Mouse (Mus musculus) embryo, embryonic 11.5 days (tissue): ENCODE measurements around the gene Cant1.
"Not testable (repeated sequence)": the region's sequence is repeated elsewhere in the genome, so short reads cannot be mapped to it uniquely, and the experiment has no call there.

ENCODE experiments used
- DNase-seq: peaks from one replicate; pipeline ENCODE4 v3.0.0-alpha.2; 2012; ENCODE audit warnings: low read depth, low spot score

The Cant1 gene

GRCm38 (mm10) chr11:118408051-118408740 lies 10.7 kb downstream of the Cant1 start:
- no peak for DNase-seq

- no peak for DNase-seq
These were observed 11.5 kb downstream of the Cant1 start for GRCm38 (mm10) chr11:118407318-118407910.

- no peak for DNase-seq
These were observed 12.4 kb downstream of the Cant1 start for GRCm38 (mm10) chr11:118406521-118406920.

GRCm38 (mm10) chr11:118405311-118405710 lies 13.6 kb downstream of the Cant1 start:
- DNase-seq: no peak

DNA sequence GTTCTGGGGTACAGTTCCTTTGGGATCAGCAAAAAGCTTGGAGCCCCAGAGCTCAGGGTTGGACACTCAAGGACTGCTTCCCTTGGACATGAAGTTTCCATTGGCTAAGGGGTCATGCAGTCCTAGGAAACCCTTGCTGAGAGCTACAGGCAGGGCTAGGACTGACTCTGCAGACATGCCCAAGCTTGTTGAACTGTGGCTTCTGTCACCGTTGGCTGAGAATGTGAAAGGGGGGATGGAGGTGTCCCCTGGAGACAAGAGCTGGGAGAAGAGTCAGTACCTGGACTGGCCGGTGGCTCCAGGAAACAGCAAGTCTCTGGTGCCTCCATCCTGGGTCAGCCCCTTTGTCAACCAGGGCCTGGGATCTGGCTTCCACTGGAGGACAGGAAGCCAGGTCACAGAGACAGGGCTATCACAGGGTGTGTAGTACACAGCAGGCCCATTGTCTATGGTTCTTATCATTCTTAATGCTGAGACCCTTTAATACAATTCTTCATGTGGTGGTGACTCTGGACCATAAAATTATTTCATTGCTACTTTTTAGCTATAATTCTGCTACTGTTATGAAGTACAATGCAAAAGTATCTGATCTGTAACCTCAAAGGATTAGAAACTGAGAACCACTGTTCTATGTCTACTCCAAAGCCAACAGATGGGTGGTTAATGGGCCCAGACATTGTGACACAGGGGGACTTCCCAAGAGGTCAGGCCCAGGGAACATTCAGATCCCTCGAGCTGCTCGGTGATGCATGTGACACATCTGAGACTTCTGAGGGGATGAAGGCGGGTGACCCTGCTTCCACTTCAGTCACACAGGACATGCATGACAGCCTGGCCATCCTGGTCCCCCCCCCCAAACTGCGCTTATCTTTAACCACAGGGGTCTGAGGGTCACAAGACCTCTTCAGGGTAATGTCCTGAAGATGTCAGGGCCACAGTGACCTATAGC lies 14.7 kb downstream of the Cant1 start:
- no peak for DNase-seq

DNA sequence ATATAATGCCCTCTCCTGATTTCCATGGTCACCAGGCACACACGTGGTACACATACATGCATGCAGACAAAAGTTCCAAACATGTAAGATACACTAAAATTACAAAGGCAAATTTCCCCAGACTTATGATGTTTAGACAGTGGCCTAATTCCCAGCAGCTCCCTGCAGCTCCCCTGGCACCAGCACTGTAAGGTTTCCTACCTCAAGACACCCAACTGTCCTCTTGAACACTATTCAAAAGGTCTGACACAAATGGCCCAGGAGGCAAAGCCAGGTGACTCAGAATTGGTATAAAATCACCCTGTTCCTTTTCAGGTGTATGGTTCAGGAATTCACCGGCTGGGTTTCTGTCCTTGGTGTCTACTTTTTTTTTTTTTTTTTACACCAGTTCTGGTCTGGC lies 15.7 kb downstream of the Cant1 start:
- no peak for DNase-seq

- DNase-seq: no peak
These were observed 17.1 kb downstream of the Cant1 start, which contains the start of gene Lgals3bp for GRCm38 (mm10) chr11:118401760-118402280. Gene Lgals3bp, minus strand, starts transcription at chr11:118402092.

GRCm38 (mm10) chr11:118401195-118401594 lies 17.7 kb downstream of the Cant1 start:
- no peak for DNase-seq

DNA sequence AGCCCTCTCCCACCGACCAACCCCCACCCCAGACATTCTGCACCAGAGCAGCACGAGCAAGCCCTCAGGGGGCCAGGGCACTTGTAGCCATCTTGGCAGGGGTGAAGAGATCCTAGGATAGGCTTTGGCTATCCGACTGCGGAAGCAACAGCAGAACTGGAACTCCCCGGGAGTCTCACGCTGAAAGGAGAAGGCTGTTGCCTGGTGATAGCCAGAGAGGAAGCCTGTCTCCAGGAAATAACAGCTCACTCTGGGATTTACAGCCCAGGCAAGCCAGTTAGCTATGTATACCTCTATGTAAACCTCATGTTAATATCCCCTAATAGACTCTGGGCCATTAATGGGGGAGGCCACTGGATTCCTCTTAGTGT lies 18.3 kb downstream of the Cant1 start:
- DNase-seq: no peak

DNA sequence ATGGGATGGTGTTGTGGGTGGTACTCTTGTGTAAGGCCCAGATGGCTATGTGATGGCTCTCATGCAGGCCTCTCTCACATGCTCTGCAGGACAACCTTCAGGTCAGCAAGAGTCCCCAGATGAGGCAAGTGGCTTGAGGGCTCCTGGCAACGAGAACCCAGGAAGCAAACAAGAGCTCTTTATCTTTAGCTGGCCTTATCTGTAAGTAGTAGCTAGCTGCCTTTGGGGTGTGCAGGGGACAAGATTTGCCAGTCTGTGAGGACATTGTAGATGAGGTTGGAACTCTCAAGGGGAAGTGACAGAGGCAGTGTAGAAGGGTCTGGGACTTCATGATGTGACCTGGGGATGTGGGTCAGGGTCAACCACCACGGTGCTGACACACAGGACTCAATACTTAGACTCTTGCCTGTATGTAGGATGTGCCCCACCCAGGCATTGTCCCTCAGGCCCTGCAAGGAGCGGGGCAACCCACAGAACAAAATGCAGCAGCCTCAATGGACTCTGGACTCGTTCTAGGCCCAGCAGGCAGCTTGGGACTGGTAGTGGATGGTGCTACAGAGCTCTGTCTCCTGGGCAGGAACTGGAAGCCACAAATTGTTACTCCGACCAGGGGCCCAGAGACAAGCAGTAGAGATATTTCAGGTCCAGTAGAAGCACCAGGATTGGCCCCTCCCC lies 18.9 kb downstream of the Cant1 start:
- no peak for DNase-seq

DNA sequence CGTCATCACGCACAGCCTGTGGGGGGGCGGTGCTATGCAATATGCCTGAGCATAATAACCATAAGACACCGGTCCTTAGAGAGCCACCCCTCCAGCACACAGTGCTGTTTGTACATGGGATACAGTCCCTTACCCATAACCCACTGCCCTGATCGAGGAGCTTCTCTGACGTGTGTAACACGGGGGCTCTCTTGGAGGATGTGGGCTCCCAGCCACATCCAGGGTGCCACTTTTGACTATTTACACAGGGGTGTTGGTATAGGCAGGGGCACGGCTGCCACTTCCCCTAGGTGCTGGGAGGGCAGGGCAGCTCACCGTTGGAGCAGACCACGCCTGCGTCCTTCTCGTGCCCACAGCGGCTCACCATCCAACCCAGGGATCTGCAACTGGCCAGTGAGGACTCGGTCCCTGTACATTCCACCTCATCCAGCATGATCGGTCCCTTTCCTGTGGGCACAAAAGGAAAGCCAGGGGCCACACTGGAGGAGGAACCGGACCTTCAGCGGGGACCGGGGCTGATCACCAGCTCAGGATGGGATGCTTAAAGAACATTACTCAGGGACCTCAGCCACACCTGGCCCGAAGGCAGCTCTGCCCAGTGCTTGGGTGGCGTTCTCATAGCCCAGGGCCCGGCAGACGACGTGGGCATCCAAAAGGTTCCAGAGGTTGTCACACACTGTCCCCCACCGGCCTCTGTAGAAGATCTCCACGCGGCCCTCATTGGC lies 20.9 kb downstream of the Cant1 start:
- DNase-seq: no peak

GRCm38 (mm10) chr11:118394538-118394937 lies 24.3 kb downstream of the Cant1 start:
- no peak for DNase-seq

GRCm38 (mm10) chr11:118393991-118394390 lies 24.9 kb downstream of the Cant1 start:
- DNase-seq: no peak

DNA sequence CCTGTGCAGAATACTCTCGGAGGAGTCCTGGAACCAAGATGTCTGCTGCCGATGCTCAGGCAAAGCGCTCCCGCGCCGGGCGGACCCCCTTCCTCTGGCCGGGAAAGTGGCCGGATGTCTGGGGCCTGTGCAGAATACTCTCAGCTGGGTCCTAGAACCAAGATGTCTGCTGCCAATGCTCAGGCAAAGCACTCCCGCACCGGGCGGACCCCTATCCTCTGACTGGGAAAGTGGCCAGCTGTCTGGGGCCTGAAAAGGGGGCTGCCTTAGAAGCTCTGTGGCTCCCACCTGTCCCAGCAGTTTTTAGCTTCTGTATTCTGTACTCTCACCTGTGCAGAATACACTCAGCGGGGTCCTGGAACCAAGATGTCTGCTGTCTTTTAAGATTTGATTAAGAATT lies 31.1 kb downstream of the Cant1 start:
- DNase-seq: not testable (repeated sequence)

GRCm38 (mm10) chr11:118379251-118380009 lies 39.5 kb downstream of the Cant1 start:
- peak; percentile 67 for DNase-seq

GRCm38 (mm10) chr11:118378656-118379055 lies 40.2 kb downstream of the Cant1 start:
- no peak for DNase-seq

DNA sequence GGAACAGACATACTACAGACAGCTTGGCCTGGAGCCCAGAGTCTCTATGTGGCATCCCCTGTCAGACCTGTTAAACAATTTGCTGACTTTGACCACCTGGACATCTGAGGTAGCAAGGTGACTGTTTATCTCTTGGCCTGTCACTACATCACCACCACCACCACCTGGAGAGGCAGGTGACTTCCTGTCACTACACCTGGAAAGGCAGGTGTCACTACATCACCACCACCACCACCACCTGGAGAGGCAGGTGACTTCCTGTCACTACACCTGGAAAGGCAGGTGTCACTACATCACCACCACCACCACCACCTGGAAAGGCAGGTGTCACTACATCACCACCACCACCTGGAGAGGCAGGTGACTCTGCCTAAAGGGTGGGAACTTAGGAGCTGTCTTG lies 42.6 kb downstream of the Cant1 start:
- not testable (repeated sequence) for DNase-seq

DNA sequence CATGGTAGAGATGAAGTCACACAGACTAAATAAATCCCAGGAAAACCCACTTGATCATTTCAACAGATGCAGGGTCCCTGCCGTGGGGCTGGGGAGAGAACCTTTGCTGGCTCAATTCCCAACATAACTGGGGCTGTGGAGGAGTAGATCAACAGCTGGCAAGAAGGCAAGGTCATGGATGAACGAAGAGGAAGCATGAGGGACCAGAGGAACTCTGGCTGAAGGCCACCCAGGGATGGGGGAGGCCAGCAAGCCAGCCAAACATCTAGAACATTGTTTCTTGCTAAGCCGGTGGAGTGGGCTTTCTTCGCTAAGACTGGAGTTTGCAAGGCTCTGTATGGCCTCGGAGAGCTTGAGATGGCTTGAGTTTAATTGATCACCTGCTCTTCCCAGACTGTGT lies 43.0 kb downstream of the Cant1 start:
- no peak for DNase-seq

DNA sequence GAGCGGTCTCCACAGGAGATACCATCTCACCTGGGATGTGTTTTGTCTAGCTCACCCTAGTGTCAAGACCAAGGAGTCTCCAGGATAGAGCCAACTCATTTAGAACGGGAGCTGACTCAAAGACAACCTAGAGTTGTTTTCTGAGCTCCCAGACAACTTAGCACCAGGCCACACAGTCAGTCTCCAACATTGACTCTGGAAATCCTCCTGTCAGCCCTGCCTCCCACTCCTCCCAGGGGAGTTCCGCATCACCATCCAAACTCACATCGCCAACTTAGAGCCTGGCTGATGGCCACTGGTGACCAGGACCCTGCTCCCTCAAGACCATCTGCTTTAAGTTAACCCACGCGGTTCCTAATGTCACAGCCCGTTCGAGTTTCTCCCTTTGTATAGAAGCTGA lies 43.4 kb downstream of the Cant1 start:
- no peak for DNase-seq

DNA sequence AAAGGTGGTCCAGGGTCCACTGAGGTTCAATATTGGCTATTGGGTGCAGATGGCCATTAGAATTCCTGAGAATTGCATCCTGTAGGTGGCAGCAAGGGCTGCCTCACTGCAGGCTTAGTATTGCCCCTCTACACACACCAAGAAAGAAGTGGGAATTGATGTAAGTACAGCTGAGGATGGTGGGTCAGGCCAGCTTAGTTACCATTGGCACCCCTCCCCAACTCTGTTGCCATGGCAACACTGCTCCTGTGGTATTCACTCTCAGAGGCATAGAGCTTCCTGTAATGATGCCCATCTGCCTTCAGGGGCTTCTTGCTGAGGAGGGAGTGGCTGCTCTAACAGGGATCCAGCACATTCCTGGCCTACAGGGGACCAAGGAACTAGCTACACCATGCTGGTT lies 43.9 kb downstream of the Cant1 start:
- no peak for DNase-seq
